Mouse (Mus musculus) heart, postnatal 0 days (tissue): ENCODE data around the gene Chil5. TPM values are rescaled to one million over a fixed set of nuclear protein-coding genes. Genes with fewer than 3 reads are reported as not detected.
"Not testable (repeated sequence)": the region's sequence is repeated elsewhere in the genome, so short reads cannot be mapped to it uniquely, and the experiment has no call there.

Experiments
- ATAC-seq: fragments of 200-750 bp; cut with Nextera tagmentation; 2 replicates; pipeline ENCODE4 v1.8.0; 2017; ENCODE audit warnings: low read depth, moderate number of reproducible peaks, moderate library complexity; ENCODE audit not compliant: insufficient read depth
- DNase-seq: peaks from one replicate; pipeline ENCODE4 v3.0.0-alpha.2; 2016; ENCODE audit warnings: low spot score
- H3K27ac ChIP-seq: fragments of 300-500 bp; sonication (generic); 2 replicates; pipeline ENCODE4 v1.5.1; 2014; ENCODE audit warnings: low read depth, mild to moderate bottlenecking
- H3K27me3 ChIP-seq: fragments of 300-500 bp; sonication (generic); 2 replicates; pipeline ENCODE4 v1.6.1; 2014; ENCODE audit warnings: low read length, mixed read lengths; ENCODE audit not compliant: control insufficient read depth, insufficient read depth
- H3K36me3 ChIP-seq: fragments of 300-500 bp; sonication (generic); replicated peaks from 2 replicates; pipeline ENCODE4 v1.6.1; 2014; ENCODE audit warnings: low read length, mixed read lengths; ENCODE audit not compliant: control insufficient read depth, insufficient read depth
- H3K4me1 ChIP-seq: fragments of 300-500 bp; sonication (generic); 2 replicates; pipeline ENCODE4 v1.6.1; 2014; ENCODE audit warnings: antibody characterized with exemption; ENCODE audit not compliant: control insufficient read depth, insufficient read depth
- H3K4me2 ChIP-seq: fragments of 300-500 bp; sonication (generic); 2 replicates; pipeline ENCODE4 v1.6.1; 2014; ENCODE audit warnings: low read depth, mild to moderate bottlenecking, low read length, moderate library complexity
- H3K4me3 ChIP-seq: fragments of 300-500 bp; sonication (generic); 2 replicates; pipeline ENCODE4 v1.5.1; 2014; ENCODE audit warnings: low read depth, low read length
- H3K9ac ChIP-seq: fragments of 300-500 bp; sonication (generic); replicated peaks from 2 replicates; pipeline ENCODE4 v1.6.1; 2014; ENCODE audit warnings: low read depth, low read length, mixed read lengths
- H3K9me3 ChIP-seq: fragments of 300-500 bp; sonication (generic); replicated peaks from 2 replicates; pipeline ENCODE4 v1.6.1; 2016; ENCODE audit warnings: low read length; ENCODE audit not compliant: control insufficient read depth
- CTCF ChIP-seq: IDR thresholded peaks from 2 replicates; pipeline ENCODE4 v1.5.1; 2016; ENCODE audit warnings: antibody characterized with exemption, control low read depth, low read depth
- EP300 ChIP-seq: IDR thresholded peaks from 2 replicates; pipeline ENCODE4 v1.6.1; 2016; ENCODE audit warnings: antibody characterized with exemption, low read depth
- WGBS: fragments of 180-500 bp; shearing (Covaris S2); extraction: QIAGEN DNeasy Blood & Tissue Kit; methylation state at CpG from one replicate; pipeline ENCODE4 v1.1.7; 2014; 5-methylcytosine and 5-hydroxymethylcytosine counted together
- polyA plus RNA-seq: library from polyadenylated mRNA; unstranded; fragments of >200 nt; fragmentation: Nextera tagmentation; extraction: Ambion mirVana; gene quantifications from 2 replicates; pipeline ENCODE4 v1.2.1, GENCODE M21; 2015
- total RNA-seq: library from RNA; depleted of rRNA; stranded (reverse); fragments of >200 nt; gene quantifications from 2 replicates; pipeline ENCODE4 v1.2.3, GENCODE M21; 2014; ENCODE audit warnings: low replicate concordance

Chil5 gene
- total and polyA plus RNA-seq, 2 experiments from 2014 or later = 0.15 TPM; not detected in 1

DNA sequence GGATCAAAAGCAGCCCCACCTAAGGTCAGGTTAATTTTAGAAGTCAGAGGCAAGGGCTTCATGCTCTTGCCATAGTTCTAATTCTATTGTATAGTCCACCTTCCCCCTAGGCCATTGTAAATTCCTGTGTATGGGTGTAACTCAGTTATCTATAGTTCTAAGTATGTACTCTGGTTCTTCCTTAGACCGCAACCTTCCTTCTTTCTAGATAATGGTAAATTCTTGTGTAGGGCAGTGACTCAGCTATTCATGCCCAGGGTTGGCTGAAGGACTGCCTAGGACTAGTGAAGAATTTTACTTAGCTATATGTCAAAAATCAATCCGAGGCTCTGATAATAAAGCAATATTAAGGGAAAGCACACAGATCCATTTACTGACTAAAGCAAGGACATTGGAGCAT lies 7.7 kb upstream of the Chil5 start:
- no peak for ATAC-seq
- Histone ChIP-seq H3K4me1 (no peaks in the 10 kb centered on the region), H3K4me3 (no peak overlapping the region), H3K36me3 (no peaks in the 10 kb centered on the region), H3K27ac (no peak overlapping the region), H3K4me2 (no peak overlapping the region), H3K9me3 (no peaks in the 10 kb centered on the region), H3K27me3 (no peaks in the 10 kb centered on the region), H3K9ac (no peak overlapping the region)
- no peak for DNase-seq
- whole genome bisulfite sequencing = 51% methylated on average over 2 of the region's 2 CpGs
- no peak for TF ChIP-seq CTCF
- TF ChIP-seq EP300 = no peak

- DNase-seq = no peak
- Histone ChIP-seq H3K9me3 (no peaks in the 10 kb centered on the region), H3K9ac (no peak overlapping the region), H3K27ac (no peak overlapping the region), H3K4me3 (no peak overlapping the region), H3K36me3 (no peaks in the 10 kb centered on the region), H3K4me1 (no peaks in the 10 kb centered on the region), H3K4me2 (no peak overlapping the region), H3K27me3 (no peaks in the 10 kb centered on the region)
- ATAC-seq = no peak
- TF ChIP-seq CTCF (no peak), EP300 (no peak)
- WGBS = 83% methylated on average over 2 of the region's 2 CpGs
These were observed 8.5 kb downstream of the Chil5 start for GRCm38 (mm10) chr3:106024135-106024534.

DNA sequence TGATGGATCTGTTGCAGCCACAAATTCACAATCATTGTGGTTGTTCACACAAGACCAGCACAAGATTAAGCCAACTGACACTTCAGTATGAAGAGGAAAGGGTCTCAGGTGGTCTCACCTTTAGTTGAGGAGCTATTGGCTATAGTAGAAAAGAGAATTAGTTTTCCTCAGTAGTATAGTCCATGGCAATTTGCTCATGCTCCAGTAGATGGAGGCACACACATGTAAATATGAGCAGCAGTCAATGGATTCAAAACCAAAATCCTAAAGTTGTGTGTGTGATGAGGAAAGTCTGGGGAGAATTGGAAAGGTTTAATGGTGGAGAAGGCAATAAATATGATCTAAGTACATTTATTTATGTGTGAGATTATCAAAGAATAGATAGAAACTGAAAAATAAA lies 10.8 kb downstream of the Chil5 start:
- no peak overlapping the region for H3K4me3 ChIP-seq
- H3K4me1 ChIP-seq = no peaks in the 10 kb centered on the region
- no peaks in the 10 kb centered on the region for H3K9me3 ChIP-seq
- H3K27me3 ChIP-seq = no peaks in the 10 kb centered on the region
- DNase-seq = no peak
- no peak for ATAC-seq
- TF ChIP-seq EP300 (no peak), CTCF (peak; percentile 46; the same call in 1 of the 2 replicates)
- H3K27ac ChIP-seq = no peak overlapping the region
- no peak overlapping the region for H3K9ac ChIP-seq
- no peaks in the 10 kb centered on the region for H3K36me3 ChIP-seq
- H3K4me2 ChIP-seq = no peak overlapping the region

DNA sequence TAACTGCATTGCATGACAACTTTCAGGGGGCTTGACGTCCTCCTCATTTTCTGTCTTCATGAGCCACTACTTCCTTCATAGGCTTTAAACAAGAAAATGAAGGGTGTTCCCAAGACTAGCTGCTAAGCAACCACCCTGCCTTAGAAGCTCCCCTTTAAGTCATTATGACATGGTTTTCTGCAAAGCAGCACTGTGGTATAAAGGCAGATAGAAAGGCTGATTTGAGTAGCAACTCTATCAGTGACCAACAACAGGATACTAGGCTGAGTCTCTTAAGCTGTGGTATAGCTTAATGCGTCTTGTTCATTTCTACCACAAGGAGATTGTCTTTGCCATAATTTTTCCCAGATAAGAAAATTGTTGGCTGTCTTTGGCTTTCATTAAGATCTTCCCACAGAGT lies 18.1 kb downstream of the Chil5 start, which contains the start of gene Pifo:
Gene Pifo, minus strand, starts transcription at position 101 of the 400 bp plus-strand sequence.
- Histone ChIP-seq H3K27me3 (no peaks in the 10 kb centered on the region), H3K36me3 (no peaks in the 10 kb centered on the region), H3K4me2 (no peak within 1 kb of the TSS), H3K9ac (no peak within 1 kb of the TSS), H3K9me3 (no peaks in the 10 kb centered on the region), H3K4me1 (no peaks in the 10 kb centered on the region), H3K27ac (no peak within 1 kb of the TSS), H3K4me3 (no peak within 1 kb of the TSS)
- ATAC-seq (no peak), DNase-seq (no peak)
- WGBS = 71% methylated on average over 2 of the region's 2 CpGs
- TF ChIP-seq CTCF = no peak
- TF ChIP-seq EP300 = no peak

DNA sequence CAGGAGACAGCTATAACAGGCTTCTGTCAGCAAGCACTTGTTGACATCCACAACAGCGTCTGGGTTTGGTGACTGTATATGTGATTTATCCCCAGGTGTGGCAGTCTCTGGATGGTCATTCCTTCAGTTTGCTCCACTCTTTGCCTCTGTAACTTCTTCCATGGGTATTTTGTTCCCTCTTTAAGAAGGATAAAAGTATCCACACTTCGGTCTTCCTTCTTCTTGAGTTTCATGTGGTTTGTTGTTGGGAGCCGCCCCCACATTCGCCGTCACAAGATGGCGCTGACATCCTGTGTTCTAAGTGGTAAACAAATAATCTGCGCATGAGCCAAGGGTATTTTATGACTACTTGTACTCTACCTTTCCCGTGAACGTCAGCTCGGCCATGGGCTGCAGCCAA lies 29.3 kb downstream of the Chil5 start:
- H3K4me3 ChIP-seq, H3K27me3 ChIP-seq, H3K4me1 ChIP-seq, H3K9me3 ChIP-seq, H3K4me2 ChIP-seq, H3K27ac ChIP-seq, ATAC-seq, DNase-seq, H3K9ac ChIP-seq, H3K36me3 ChIP-seq: not testable (repeated sequence)
- 51% methylated on average over 10 of the region's 10 CpGs for WGBS

GRCm38 (mm10) chr3:106001416-106002370 lies 30.9 kb downstream of the Chil5 start:
- Histone ChIP-seq H3K27ac (no peak overlapping the region), H3K27me3 (no peaks in the 10 kb centered on the region), H3K4me2 (peak overlapping the region; percentile 27), H3K4me1 (no peaks in the 10 kb centered on the region), H3K9ac (no peak overlapping the region), H3K9me3 (no peaks in the 10 kb centered on the region), H3K36me3 (no peaks in the 10 kb centered on the region), H3K4me3 (no peak overlapping the region)
- ATAC-seq (no peak), DNase-seq (peak; percentile 47)
- no peak for TF ChIP-seq EP300
- TF ChIP-seq CTCF = no peak
- WGBS = 19% methylated on average over 17 of the region's 17 CpGs
